Mouse (Mus musculus): ENCODE measurements around the gene Crip1.

DNA sequence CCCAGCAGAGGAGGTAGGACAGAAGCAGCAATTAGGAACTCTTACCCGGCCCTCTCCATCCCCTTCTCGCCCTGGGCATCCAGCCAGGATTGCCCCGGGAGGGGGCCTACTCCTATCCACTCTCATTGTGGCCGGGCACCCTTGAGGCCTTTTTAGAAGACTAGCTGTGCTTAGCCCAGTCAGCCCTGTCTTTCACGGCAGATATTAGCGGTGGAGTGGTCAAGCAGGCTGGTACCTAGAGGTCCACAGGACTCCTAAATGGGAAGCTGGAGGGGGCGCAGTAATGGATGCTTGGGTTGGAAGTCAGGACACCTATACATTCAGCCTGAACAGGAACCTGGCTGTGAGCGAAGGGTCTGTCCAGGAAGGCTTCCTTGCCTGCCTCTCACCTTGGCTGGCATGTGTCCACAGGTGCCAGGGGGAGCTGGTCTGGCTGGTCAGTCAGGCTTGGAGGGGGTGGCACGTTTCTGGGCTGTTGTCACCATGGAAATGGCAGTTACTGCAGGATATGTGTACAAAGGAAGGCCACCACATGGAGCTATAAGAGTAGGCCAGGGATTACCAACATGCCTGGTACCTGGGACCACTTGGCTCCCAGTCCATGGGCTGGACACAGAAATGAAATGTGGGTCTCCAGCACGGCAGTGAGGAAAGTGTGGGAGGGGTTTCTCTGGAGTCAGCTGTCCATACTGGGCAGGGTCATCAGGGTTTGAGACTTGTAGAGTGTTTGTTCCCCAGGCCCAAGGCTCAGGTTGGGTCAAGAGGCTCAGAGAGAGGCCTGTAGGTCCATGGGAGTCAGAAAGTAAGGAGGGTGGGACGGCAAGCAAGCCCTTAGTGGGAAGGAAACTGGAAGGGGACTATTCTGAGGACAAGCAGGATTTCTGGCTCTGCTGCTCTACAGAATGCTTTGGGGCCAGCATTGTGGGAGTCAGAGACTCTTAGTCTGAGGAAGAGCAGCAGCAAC lies 6.9 kb upstream of the Crip1 start:
- TF ChIP-seq TAL1 (IDR thresholded peaks at IDR 0.05; ENCODE audit: low read length) (no peak), GATA1 (IDR thresholded peaks at IDR 0.05; ENCODE audit: low read length) (no peak)

Data from erythroblast, embryonic 14.5 days (primary cell).